7 mouse cellular contexts compared by ENCODE assay signal in the genomic region with DNA sequence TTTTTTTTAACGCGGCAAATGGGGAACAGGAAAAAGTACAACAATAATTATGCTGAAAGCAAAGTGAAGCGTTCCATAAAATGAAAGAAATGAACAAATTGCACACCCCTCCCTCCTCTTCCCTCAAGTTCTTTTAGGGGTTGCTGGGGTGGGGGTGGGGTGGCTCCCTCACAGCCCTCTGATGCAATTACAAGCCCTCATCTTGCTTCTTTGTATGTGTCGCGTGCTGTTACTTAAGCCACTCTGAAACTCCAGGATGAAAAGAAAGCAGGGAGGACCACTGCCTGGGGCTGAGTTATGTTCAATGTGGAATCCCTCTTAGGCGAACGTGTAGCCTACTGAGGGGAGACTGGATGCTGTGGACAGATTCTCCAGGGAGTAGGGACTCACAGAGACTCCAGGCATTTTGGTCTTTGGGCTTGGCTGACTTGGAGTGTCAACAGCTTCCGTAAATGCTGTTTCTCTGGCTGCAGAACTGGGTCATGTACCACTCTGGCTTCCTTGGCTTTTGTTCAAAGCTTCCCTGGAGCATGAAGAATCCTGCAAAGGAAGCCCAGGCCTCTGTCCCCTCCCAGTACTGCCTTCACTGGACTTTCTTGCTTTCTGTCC.
DNase-seq lines count a peak whose midpoint lies in the region; ATAC-seq and TF ChIP-seq lines count a peak whose summit lies in the region.

No protein-coding gene starts in this region.

- no peaks in the 10 kb centered on the region for H3K36me3 ChIP-seq in forebrain, postnatal 0 days (ENCODE audit: insufficient read depth)
- H3K36me3 ChIP-seq in midbrain, embryonic 11.5 days (ENCODE audit: control insufficient read depth, insufficient read depth, low read length): no peaks in the 10 kb centered on the region
- no peaks in the 10 kb centered on the region for H3K36me3 ChIP-seq in heart, embryonic 12.5 days

- 11% methylated on average over 8 of the region's 8 CpGs for WGBS in forebrain, postnatal 0 days
- WGBS in midbrain, embryonic 11.5 days: 34% methylated on average over 8 of the region's 8 CpGs
- 68% methylated on average over 8 of the region's 8 CpGs for WGBS in heart, embryonic 12.5 days

- peak overlapping the region; percentile 76 for H3K27ac ChIP-seq in forebrain, postnatal 0 days (ENCODE audit: low read depth, low read length)
- H3K27ac ChIP-seq in midbrain, embryonic 11.5 days (ENCODE audit: low read depth, low read length): no peak overlapping the region
- H3K27ac ChIP-seq in heart, embryonic 12.5 days (ENCODE audit: poor library complexity, severe bottlenecking): no peak overlapping the region

- peak; percentile 88 for ATAC-seq in forebrain, postnatal 0 days
- ATAC-seq in midbrain, embryonic 11.5 days (ENCODE audit: low FRiP score): peak; percentile 79
- no peak for ATAC-seq in heart, embryonic 12.5 days (ENCODE audit: insufficient number of reproducible peaks, low FRiP score)

- DNase-seq in brain, embryonic 18.5 days (ENCODE audit: low read depth, low spot score): peak; percentile 57
- DNase-seq in cerebellum, adult 8-10 months: peak; percentile 62
- DNase-seq in forebrain, postnatal 0 days: peak; percentile 70
- peak; percentile 91 for DNase-seq in midbrain, embryonic 11.5 days (ENCODE audit: low spot score, missing footprints)
- no peak for DNase-seq in urinary bladder, postnatal 4 days (ENCODE audit: low spot score in 2 of 2)
- no peak for DNase-seq in urinary bladder, postnatal 10 days (ENCODE audit: low spot score)

- H3K4me1 ChIP-seq in forebrain, postnatal 0 days (ENCODE audit: insufficient read depth): peaks cover 20% of the 10 kb centered on the region
- peaks cover 27% of the 10 kb centered on the region for H3K4me1 ChIP-seq in midbrain, embryonic 11.5 days (ENCODE audit: control insufficient read depth, insufficient read depth, low read length)
- no peaks in the 10 kb centered on the region for H3K4me1 ChIP-seq in heart, embryonic 12.5 days (replicated peaks)

- H3K4me3 ChIP-seq in forebrain, postnatal 0 days (ENCODE audit: low read depth, low read length): no peak overlapping the region
- H3K4me3 ChIP-seq in midbrain, embryonic 11.5 days (ENCODE audit: low read depth, low read length): no peak overlapping the region
- H3K4me3 ChIP-seq in heart, embryonic 12.5 days: no peak overlapping the region

- TF ChIP-seq CTCF in forebrain, postnatal 0 days (IDR thresholded peaks at IDR 0.05; ENCODE audit: low read depth): no peak

- no peaks in the 10 kb centered on the region for H3K27me3 ChIP-seq in forebrain, postnatal 0 days (ENCODE audit: insufficient read depth, low read length)
- H3K27me3 ChIP-seq in midbrain, embryonic 11.5 days (ENCODE audit: control insufficient read depth, insufficient read depth, low read length): no peaks in the 10 kb centered on the region; the same call in 1 of the 2 replicates
- H3K27me3 ChIP-seq in heart, embryonic 12.5 days (replicated peaks): peaks cover 45% of the 10 kb centered on the region

- peak overlapping the region; percentile 21 for H3K4me2 ChIP-seq in forebrain, postnatal 0 days (ENCODE audit: low read depth)
- H3K4me2 ChIP-seq in midbrain, embryonic 11.5 days: peak overlapping the region; percentile 22; the same call in 1 of the 2 replicates
- H3K4me2 ChIP-seq in heart, embryonic 12.5 days: no peak overlapping the region

- H3K9me3 ChIP-seq in forebrain, postnatal 0 days (ENCODE audit: low read length): no peaks in the 10 kb centered on the region
- no peaks in the 10 kb centered on the region for H3K9me3 ChIP-seq in midbrain, embryonic 11.5 days (ENCODE audit: control insufficient read depth, low read length)
- no peaks in the 10 kb centered on the region for H3K9me3 ChIP-seq in heart, embryonic 12.5 days (replicated peaks)

- H3K9ac ChIP-seq in forebrain, postnatal 0 days: peak overlapping the region; percentile 18; the same call in 1 of the 2 replicates
- no peak overlapping the region for H3K9ac ChIP-seq in midbrain, embryonic 11.5 days (ENCODE audit: low read length)
- H3K9ac ChIP-seq in heart, embryonic 12.5 days: no peak overlapping the region

Comparison
In these comparisons a context has a peak if more than half of its experiments do, and no peak if none do; other contexts are left out.
1. DNase-seq: peak in brain, embryonic 18.5 days (single experiment), cerebellum, adult 8-10 months (single experiment), forebrain, postnatal 0 days (single experiment) and midbrain, embryonic 11.5 days (single experiment); none in urinary bladder, postnatal 4 days (0 of 2) and urinary bladder, postnatal 10 days (single experiment).